In genomic region chr14:120373026-120374024, GRCm38 (mm10) we compare ENCODE assay signal across 9 mouse cellular contexts.
A peak's percentile ranks its signal among the peaks of the same experiment; 100 is the strongest.
DNase-seq lines count a peak whose midpoint lies in the region; ATAC-seq and TF ChIP-seq lines count a peak whose summit lies in the region.
"Had no signal": no experiment of that assay in that cellular context is flagged by ENCODE, and none has a peak within 500 bp of the region (broad histone marks: within the 10 kb centered on the region; RNA-seq: fewer than 3 reads in every experiment).

No protein-coding gene starts in this region.

- H3K4me2 ChIP-seq in kidney, embryonic 14.5 days (replicated peaks; ENCODE audit: low read depth, low read length), result no peak overlapping the region
- H3K4me2 ChIP-seq: forebrain, embryonic 15.5 days; midbrain, embryonic 12.5 days had no signal

- TF ChIP-seq POLR2A in kidney, adult 2 months (IDR thresholded peaks at IDR 0.05; ENCODE audit: low read depth, low read length), result no peak

- TF ChIP-seq CTCF in kidney, adult 2 months (conservative IDR thresholded peaks at IDR 0.05; ENCODE audit: insufficient read depth, insufficient read length, low read depth, low read length), result no peak

- ATAC-seq in kidney, embryonic 14.5 days (ENCODE audit: low FRiP score, low TSS enrichment), result no peak
- ATAC-seq: forebrain, embryonic 15.5 days had no signal

- H3K9ac ChIP-seq in kidney, embryonic 14.5 days (ENCODE audit: low read depth, low read length), result no peak overlapping the region
- H3K9ac ChIP-seq: forebrain, embryonic 15.5 days; midbrain, embryonic 12.5 days had no signal

- no peak overlapping the region for H3K4me3 ChIP-seq in kidney, adult 2 months (ENCODE audit: insufficient read depth, low read depth, low read length)
- H3K4me3 ChIP-seq in kidney, embryonic 14.5 days (ENCODE audit: low read length), result no peak overlapping the region
- no peak overlapping the region for H3K4me3 ChIP-seq in limb, embryonic 10.5 days
- H3K4me3 ChIP-seq: forebrain, embryonic 15.5 days; midbrain, embryonic 12.5 days had no signal

- peak overlapping the region; percentile 16 for H3K27ac ChIP-seq in kidney, adult 2 months (ENCODE audit: insufficient read depth, low read depth, low read length)
- H3K27ac ChIP-seq in kidney, embryonic 14.5 days (ENCODE audit: low read depth, low read length), result no peak overlapping the region
- 0 out of 2 replicates have a peak overlapping the region, but pooled peaks have one; percentile 17 for H3K27ac ChIP-seq in limb, embryonic 10.5 days
- H3K27ac ChIP-seq: forebrain, embryonic 15.5 days; midbrain, embryonic 12.5 days had no signal

- peak; percentile 60 for DNase-seq in kidney, adult 2 months
- DNase-seq in NIH3T3 (ENCODE audit: low read depth), result peak; percentile 75
- DNase-seq in adrenal gland, postnatal 25 days, result peak; percentile 61
- no peak for DNase-seq in limb, embryonic 10.5 days (ENCODE audit: low spot score)
- no peak for DNase-seq in T-cell, adult 2 months (ENCODE audit: low spot score)
- no peak for DNase-seq in natural killer cell, adult 2 months (ENCODE audit: low spot score in 2 of 2)

- no peaks in the 10 kb centered on the region for H3K36me3 ChIP-seq in kidney, adult 2 months (ENCODE audit: control insufficient read depth, insufficient read depth, low read length)
- no peaks in the 10 kb centered on the region for H3K36me3 ChIP-seq in kidney, embryonic 14.5 days (ENCODE audit: control insufficient read depth, insufficient read depth, low read length)
- H3K36me3 ChIP-seq in limb, embryonic 10.5 days, result no peaks in the 10 kb centered on the region
- H3K36me3 ChIP-seq: forebrain, embryonic 15.5 days; midbrain, embryonic 12.5 days had no signal

- no peaks in the 10 kb centered on the region for H3K9me3 ChIP-seq in kidney, embryonic 14.5 days (ENCODE audit: control insufficient read depth, low read length)
- H3K9me3 ChIP-seq in limb, embryonic 10.5 days (replicated peaks), result no peaks in the 10 kb centered on the region
- H3K9me3 ChIP-seq: forebrain, embryonic 15.5 days; midbrain, embryonic 12.5 days had no signal

- 32% methylated on average over 11 of the region's 11 CpGs for WGBS in kidney, adult 2 months
- WGBS in kidney, embryonic 14.5 days, result 58% methylated on average over 11 of the region's 11 CpGs
- WGBS in limb, embryonic 10.5 days, result 67% methylated on average over 11 of the region's 11 CpGs

- H3K27me3 ChIP-seq in kidney, adult 2 months (replicated peaks; ENCODE audit: control insufficient read depth, insufficient read depth, low read length), result no peaks in the 10 kb centered on the region
- no peaks in the 10 kb centered on the region for H3K27me3 ChIP-seq in kidney, embryonic 14.5 days (ENCODE audit: control insufficient read depth, insufficient read depth, low read length)
- no peaks in the 10 kb centered on the region for H3K27me3 ChIP-seq in limb, embryonic 10.5 days (ENCODE audit: low read depth, poor library complexity, severe bottlenecking)
- H3K27me3 ChIP-seq: forebrain, embryonic 15.5 days had no signal

- H3K4me1 ChIP-seq in kidney, adult 2 months (ENCODE audit: control insufficient read depth, insufficient read depth, low read length), result peaks cover 54% of the 10 kb centered on the region
- H3K4me1 ChIP-seq in kidney, embryonic 14.5 days (ENCODE audit: control insufficient read depth, insufficient read depth, low read length), result peaks cover 42% of the 10 kb centered on the region
- peaks cover 52% of the 10 kb centered on the region for H3K4me1 ChIP-seq in limb, embryonic 10.5 days
- H3K4me1 ChIP-seq: forebrain, embryonic 15.5 days; midbrain, embryonic 12.5 days had no signal

Comparison
In these comparisons a context has a peak if more than half of its experiments do, and no peak if none do; other contexts are left out.
1. DNase-seq: peak in kidney, adult 2 months (single experiment), NIH3T3 (single experiment) and adrenal gland, postnatal 25 days (single experiment); none in limb, embryonic 10.5 days (single experiment), T-cell, adult 2 months (single experiment) and natural killer cell, adult 2 months (0 of 2).